9 mouse cellular contexts compared by ENCODE assay signal in genomic region chr11:6629655-6630054, GRCm38 (mm10). TPM values are rescaled to one million over a fixed set of nuclear protein-coding genes. Genes with fewer than 3 reads are reported as not detected.
DNase-seq lines count a peak whose midpoint lies in the region; ATAC-seq and TF ChIP-seq lines count a peak whose summit lies in the region.
"Had no signal": no experiment of that assay in that cellular context is flagged by ENCODE, and none has a peak within 500 bp of the region (broad histone marks: within the 10 kb centered on the region; RNA-seq: fewer than 3 reads in every experiment).

No protein-coding gene starts in this region.

- no peak overlapping the region for H3K27ac ChIP-seq in midbrain, embryonic 14.5 days (replicated peaks; ENCODE audit: low read depth, low read length)
- H3K27ac ChIP-seq in midbrain, embryonic 16.5 days (ENCODE audit: low read length), result no peak overlapping the region
- no peak overlapping the region for H3K27ac ChIP-seq in midbrain, embryonic 15.5 days
- H3K27ac ChIP-seq: intestine, embryonic 15.5 days had no signal

- peak; percentile 58 to 66 for DNase-seq in cerebellum, postnatal 10 days
- DNase-seq in midbrain, embryonic 14.5 days, result peak; percentile 59
- peak; percentile 20 for DNase-seq in lung, adult 2 months
- DNase-seq in urinary bladder, postnatal 10 days (ENCODE audit: low spot score), result no peak
- no peak for DNase-seq in ovary, postnatal 10 days (ENCODE audit: low spot score)

- no peaks in the 10 kb centered on the region for H3K27me3 ChIP-seq in midbrain, embryonic 14.5 days (ENCODE audit: control insufficient read depth, insufficient read depth, low read length)
- H3K27me3 ChIP-seq in midbrain, embryonic 16.5 days (ENCODE audit: control insufficient read depth, insufficient read depth, low read depth, low read length), result no peaks in the 10 kb centered on the region
- no peaks in the 10 kb centered on the region for H3K27me3 ChIP-seq in midbrain, embryonic 15.5 days (replicated peaks)
- H3K27me3 ChIP-seq: intestine, embryonic 15.5 days had no signal

- TF ChIP-seq POLR2A in lung, adult 2 months (IDR thresholded peaks at IDR 0.05; ENCODE audit: borderline replicate concordance, extremely low read depth, low read depth, low read length), result no peak

- H3K4me3 ChIP-seq in midbrain, embryonic 14.5 days (replicated peaks; ENCODE audit: low read depth, low read length), result no peak overlapping the region
- no peak overlapping the region for H3K4me3 ChIP-seq in midbrain, embryonic 16.5 days (ENCODE audit: low read depth, low read length)
- no peak overlapping the region for H3K4me3 ChIP-seq in lung, adult 2 months (replicated peaks; ENCODE audit: extremely low read depth, low read depth, low read length)
- no peak overlapping the region for H3K4me3 ChIP-seq in midbrain, embryonic 15.5 days
- H3K4me3 ChIP-seq: intestine, embryonic 15.5 days had no signal

- H3K4me2 ChIP-seq in midbrain, embryonic 14.5 days (ENCODE audit: low read length), result no peak overlapping the region
- H3K4me2 ChIP-seq in midbrain, embryonic 16.5 days (ENCODE audit: low read length), result no peak overlapping the region
- H3K4me2 ChIP-seq in midbrain, embryonic 15.5 days, result no peak overlapping the region
- H3K4me2 ChIP-seq: intestine, embryonic 15.5 days had no signal

- no peaks in the 10 kb centered on the region for H3K9me3 ChIP-seq in midbrain, embryonic 14.5 days (ENCODE audit: control insufficient read depth, low read length)
- no peaks in the 10 kb centered on the region; the same call in 1 of the 2 replicates for H3K9me3 ChIP-seq in midbrain, embryonic 16.5 days (replicated peaks; ENCODE audit: control insufficient read depth, low read length, poor library complexity, severe bottlenecking)
- H3K9me3 ChIP-seq in midbrain, embryonic 15.5 days, result no peaks in the 10 kb centered on the region
- H3K9me3 ChIP-seq: intestine, embryonic 15.5 days had no signal

- ATAC-seq in cerebellum, adult (ENCODE audit: insufficient number of reproducible peaks, low FRiP score, low TSS enrichment), result no peak
- no peak for ATAC-seq in midbrain, embryonic 14.5 days (ENCODE audit: low FRiP score, low TSS enrichment)
- no peak for ATAC-seq in midbrain, embryonic 16.5 days
- ATAC-seq in midbrain, embryonic 15.5 days (replicated peaks), result no peak
- ATAC-seq: intestine, embryonic 15.5 days had no signal

- peaks cover 12% of the 10 kb centered on the region for H3K4me1 ChIP-seq in midbrain, embryonic 14.5 days (ENCODE audit: control insufficient read depth, insufficient read depth, low read length)
- peaks cover 10% of the 10 kb centered on the region for H3K4me1 ChIP-seq in midbrain, embryonic 16.5 days (ENCODE audit: control insufficient read depth, insufficient read depth, low read length)
- peaks cover 4% of the 10 kb centered on the region for H3K4me1 ChIP-seq in lung, adult 2 months (ENCODE audit: control insufficient read depth, insufficient read depth, low read length)
- H3K4me1 ChIP-seq in midbrain, embryonic 15.5 days, result peaks cover 12% of the 10 kb centered on the region
- H3K4me1 ChIP-seq: intestine, embryonic 15.5 days had no signal

- no peak overlapping the region for H3K9ac ChIP-seq in midbrain, embryonic 14.5 days (replicated peaks; ENCODE audit: low read length)
- no peak overlapping the region for H3K9ac ChIP-seq in midbrain, embryonic 16.5 days (ENCODE audit: low read depth, low read length)
- no peak overlapping the region for H3K9ac ChIP-seq in midbrain, embryonic 15.5 days
- H3K9ac ChIP-seq: intestine, embryonic 15.5 days had no signal

- peak; percentile 24; the same call in 1 of the 2 replicates for TF ChIP-seq CTCF in lung, adult 2 months (IDR thresholded peaks at IDR 0.05; ENCODE audit: insufficient read depth, low read length)

- H3K36me3 ChIP-seq in midbrain, embryonic 14.5 days (ENCODE audit: control insufficient read depth, insufficient read depth, low read length), result no peaks in the 10 kb centered on the region
- no peaks in the 10 kb centered on the region for H3K36me3 ChIP-seq in midbrain, embryonic 16.5 days (ENCODE audit: control insufficient read depth, insufficient read depth, low read length)
- H3K36me3 ChIP-seq in midbrain, embryonic 15.5 days (replicated peaks), result no peaks in the 10 kb centered on the region
- H3K36me3 ChIP-seq: intestine, embryonic 15.5 days had no signal

RNA-seq across cellular contexts. Expression of gene Tbrg4, which starts 3.8 kb away (rescaled TPM):
- polyA plus RNA-seq in midbrain, embryonic 14.5 days (2014; fragmentation: Nextera tagmentation; extraction: Ambion mirVana), result 28.1 and 30.2 TPM in 2 replicates
- polyA plus RNA-seq in midbrain, embryonic 16.5 days (2015; fragmentation: Nextera tagmentation; extraction: Ambion mirVana), result 29.0 and 29.1 TPM in 2 replicates
- polyA plus RNA-seq in lung, adult 2 months (2012; rRNA removed), result 51.6 and 53.3 TPM in 2 replicates
- polyA plus RNA-seq in midbrain, embryonic 15.5 days (2015; fragmentation: Nextera tagmentation; extraction: Ambion mirVana), result 33.3 TPM in 2 replicates

RNA-seq across cellular contexts. Expression of gene Wap, which starts 8.8 kb away (rescaled TPM):
- not detected in 2 replicates for polyA plus RNA-seq in midbrain, embryonic 14.5 days (2014; fragmentation: Nextera tagmentation; extraction: Ambion mirVana)
- polyA plus RNA-seq in midbrain, embryonic 16.5 days (2015; fragmentation: Nextera tagmentation; extraction: Ambion mirVana), result not detected in 2 replicates
- polyA plus RNA-seq in lung, adult 2 months (2012; rRNA removed), result not detected in 2 replicates
- not detected in 2 replicates for polyA plus RNA-seq in midbrain, embryonic 15.5 days (2015; fragmentation: Nextera tagmentation; extraction: Ambion mirVana)
- polyA plus RNA-seq: intestine, embryonic 15.5 days had no signal

RNA-seq across cellular contexts. Expression of gene Nacad, which starts 23.8 kb away (rescaled TPM):
- 88.5 and 100.0 TPM in 2 replicates for polyA plus RNA-seq in midbrain, embryonic 14.5 days (2014; fragmentation: Nextera tagmentation; extraction: Ambion mirVana)
- 85.0 and 89.0 TPM in 2 replicates for polyA plus RNA-seq in midbrain, embryonic 16.5 days (2015; fragmentation: Nextera tagmentation; extraction: Ambion mirVana)
- polyA plus RNA-seq in lung, adult 2 months (2012; rRNA removed), result 2.8 and 4.4 TPM in 2 replicates
- 103 and 106 TPM in 2 replicates for polyA plus RNA-seq in midbrain, embryonic 15.5 days (2015; fragmentation: Nextera tagmentation; extraction: Ambion mirVana)

RNA-seq across cellular contexts. Expression of gene Ramp3, which starts 28.7 kb away (rescaled TPM):
- polyA plus RNA-seq in midbrain, embryonic 14.5 days (2014; fragmentation: Nextera tagmentation; extraction: Ambion mirVana), result 5.9 and 7.0 TPM in 2 replicates
- 12.3 and 13.1 TPM in 2 replicates for polyA plus RNA-seq in midbrain, embryonic 16.5 days (2015; fragmentation: Nextera tagmentation; extraction: Ambion mirVana)
- 8.3 and 8.7 TPM in 2 replicates for polyA plus RNA-seq in lung, adult 2 months (2012; rRNA removed)
- 10.2 and 12.0 TPM in 2 replicates for polyA plus RNA-seq in midbrain, embryonic 15.5 days (2015; fragmentation: Nextera tagmentation; extraction: Ambion mirVana)

Comparison
In these comparisons a context has a peak if more than half of its experiments do, and no peak if none do; other contexts are left out.
1. DNase-seq: peak in cerebellum, postnatal 10 days (2 of 2), midbrain, embryonic 14.5 days (single experiment) and lung, adult 2 months (single experiment); none in urinary bladder, postnatal 10 days (single experiment) and ovary, postnatal 10 days (single experiment).
2. RNA of gene Nacad, which starts 23.8 kb away (polyA plus RNA-seq): 103 to 106 TPM in midbrain, embryonic 15.5 days, 88.5 to 100.0 TPM in midbrain, embryonic 14.5 days and 85.0 to 89.0 TPM in midbrain, embryonic 16.5 days; 2.8 to 4.4 TPM in lung, adult 2 months; every median in the first group is over 10 times any median in the second.